Mouse (Mus musculus) embryonic facial prominence, embryonic 13.5 days (tissue): ENCODE measurements at regions not wholly inside any gene's neighbourhood (a gene's known extent, or its start where the extent isn't known, plus 50 kb on each side); places are given as distances from the start of the nearest gene placed in this dataset.
"Not testable (repeated sequence)": the region's sequence is repeated elsewhere in the genome, so short reads cannot be mapped to it uniquely, and the experiment has no call there.

Source experiments
- ATAC-seq: fragments of 200-750 bp; cut with Nextera tagmentation; 2 replicates; pipeline ENCODE4 v1.8.0; 2017; ENCODE audit warnings: low read depth; ENCODE audit not compliant: insufficient number of reproducible peaks, insufficient read depth, low FRiP score, low TSS enrichment
- H3K27ac ChIP-seq: fragments of 300-500 bp; sonication (generic); 2 replicates; pipeline ENCODE4 v1.5.1; 2015; ENCODE audit warnings: moderate library complexity, mild to moderate bottlenecking, inconsistent platforms
- H3K27me3 ChIP-seq: fragments of 300-500 bp; sonication (generic); 2 replicates; pipeline ENCODE4 v1.6.1; 2015; ENCODE audit warnings: mild to moderate bottlenecking, inconsistent platforms
- H3K36me3 ChIP-seq: fragments of 300-500 bp; sonication (generic); 2 replicates; pipeline ENCODE4 v1.6.1; 2015; ENCODE audit warnings: mild to moderate bottlenecking, inconsistent platforms
- H3K4me1 ChIP-seq: fragments of 300-500 bp; sonication (generic); 2 replicates; pipeline ENCODE4 v1.6.1; 2015; ENCODE audit warnings: inconsistent platforms
- H3K4me2 ChIP-seq: fragments of 300-500 bp; sonication (generic); 2 replicates; pipeline ENCODE4 v1.6.1; 2015; ENCODE audit warnings: moderate library complexity, mild to moderate bottlenecking, inconsistent platforms
- H3K4me3 ChIP-seq: fragments of 300-500 bp; sonication (generic); 2 replicates; pipeline ENCODE4 v1.5.1; 2015; ENCODE audit warnings: mild to moderate bottlenecking, inconsistent platforms
- H3K9ac ChIP-seq: fragments of 300-500 bp; sonication (generic); 2 replicates; pipeline ENCODE4 v1.6.1; 2015; ENCODE audit warnings: mild to moderate bottlenecking, inconsistent platforms
- H3K9me3 ChIP-seq: fragments of 300-500 bp; sonication (generic); 2 replicates; pipeline ENCODE4 v1.6.1; 2016; ENCODE audit warnings: inconsistent platforms
- WGBS: fragments of 180-500 bp; shearing (Covaris S2); methylation state at CpG from one replicate; pipeline ENCODE4 v1.1.7; 2015; ENCODE audit warnings: mixed read lengths; 5-methylcytosine and 5-hydroxymethylcytosine counted together

GRCm38 (mm10) chr14:53430130-53430529, 823.8 kb downstream of the Dad1 start:
- not testable (repeated sequence) for H3K4me1 ChIP-seq, H3K9ac ChIP-seq, H3K4me2 ChIP-seq, ATAC-seq, H3K27me3 ChIP-seq, H3K36me3 ChIP-seq, H3K27ac ChIP-seq, H3K9me3 ChIP-seq, H3K4me3 ChIP-seq
- 55% methylated on average over 2 of the region's 3 CpGs for WGBS

- H3K4me2 ChIP-seq, H3K27me3 ChIP-seq, ATAC-seq, H3K9ac ChIP-seq, H3K4me3 ChIP-seq, H3K36me3 ChIP-seq, H3K9me3 ChIP-seq, H3K27ac ChIP-seq, H3K4me1 ChIP-seq: not testable (repeated sequence)
- 74% methylated on average over 1 of the region's 1 CpGs for WGBS
Observed at GRCm38 (mm10) chr14:53428447-53428846, 825.5 kb downstream of the Dad1 start.

- not testable (repeated sequence) for H3K9ac ChIP-seq, H3K36me3 ChIP-seq, H3K4me1 ChIP-seq, ATAC-seq, H3K4me3 ChIP-seq, H3K27me3 ChIP-seq, H3K4me2 ChIP-seq, H3K9me3 ChIP-seq, H3K27ac ChIP-seq
- 85% methylated on average over 10 of the region's 10 CpGs for WGBS
Observed at GRCm38 (mm10) chr14:53427636-53428035, 826.3 kb downstream of the Dad1 start.

- H3K27ac ChIP-seq, H3K4me1 ChIP-seq, H3K4me3 ChIP-seq, H3K4me2 ChIP-seq, H3K9ac ChIP-seq, H3K27me3 ChIP-seq, H3K9me3 ChIP-seq, ATAC-seq, H3K36me3 ChIP-seq: not testable (repeated sequence)
- 78% methylated on average over 2 of the region's 2 CpGs for WGBS
Observed at GRCm38 (mm10) chr14:53416955-53417354, 836.9 kb downstream of the Dad1 start.

- H3K4me3 ChIP-seq, H3K27me3 ChIP-seq, H3K27ac ChIP-seq, ATAC-seq, H3K9ac ChIP-seq, H3K9me3 ChIP-seq, H3K36me3 ChIP-seq, H3K4me2 ChIP-seq, H3K4me1 ChIP-seq: not testable (repeated sequence)
- WGBS: 82% methylated on average over 2 of the region's 5 CpGs
Observed at GRCm38 (mm10) chr14:53407500-53408227, 846.2 kb downstream of the Dad1 start.

GRCm38 (mm10) chr14:53390307-53390706, 863.6 kb downstream of the Dad1 start:
- not testable (repeated sequence) for ATAC-seq, H3K27ac ChIP-seq, H3K9me3 ChIP-seq, H3K4me3 ChIP-seq, H3K36me3 ChIP-seq, H3K4me2 ChIP-seq, H3K27me3 ChIP-seq, H3K4me1 ChIP-seq, H3K9ac ChIP-seq
- no CpG with 5 or more reads among the region's 1 CpGs for WGBS

GRCm38 (mm10) chr14:53374591-53374990, 879.0 kb upstream of the Olfr1507 start:
- H3K36me3 ChIP-seq, H3K27ac ChIP-seq, ATAC-seq, H3K9me3 ChIP-seq, H3K9ac ChIP-seq, H3K27me3 ChIP-seq, H3K4me2 ChIP-seq, H3K4me1 ChIP-seq, H3K4me3 ChIP-seq: not testable (repeated sequence)
- 75% methylated on average over 5 of the region's 6 CpGs for WGBS

- 58% methylated on average over 1 of the region's 2 CpGs for WGBS
- H3K27ac ChIP-seq, H3K36me3 ChIP-seq, H3K4me1 ChIP-seq, H3K27me3 ChIP-seq, H3K4me3 ChIP-seq, H3K9me3 ChIP-seq, H3K4me2 ChIP-seq, H3K9ac ChIP-seq, ATAC-seq: not testable (repeated sequence)
Observed at GRCm38 (mm10) chr14:53373777-53374468, 878.4 kb upstream of the Olfr1507 start.

GRCm38 (mm10) chr14:53369776-53370175, 874.2 kb upstream of the Olfr1507 start:
- Histone ChIP-seq H3K4me2 (no peak overlapping the region), H3K27me3 (no peaks in the 10 kb centered on the region)
- 61% methylated on average over 2 of the region's 2 CpGs for WGBS

GRCm38 (mm10) chr14:53367420-53367819, 871.9 kb upstream of the Olfr1507 start:
- not testable (repeated sequence) for H3K9me3 ChIP-seq
- 67% methylated on average over 1 of the region's 1 CpGs for WGBS

More at GRCm38 (mm10) chr14:53369776-53370175, 874.2 kb upstream of the Olfr1507 start:
- no peaks in the 10 kb centered on the region for H3K4me1 ChIP-seq
- no peaks in the 10 kb centered on the region for H3K36me3 ChIP-seq
- H3K27ac ChIP-seq: no peak overlapping the region
- no peak overlapping the region for H3K4me3 ChIP-seq
- no peak overlapping the region for H3K9ac ChIP-seq
- ATAC-seq: no peak
- no peaks in the 10 kb centered on the region for H3K9me3 ChIP-seq

GRCm38 (mm10) chr14:53363995-53364394, 868.4 kb upstream of the Olfr1507 start:
- not testable (repeated sequence) for H3K4me1 ChIP-seq, H3K36me3 ChIP-seq, H3K4me2 ChIP-seq, H3K27me3 ChIP-seq, ATAC-seq, H3K4me3 ChIP-seq, H3K9ac ChIP-seq, H3K9me3 ChIP-seq, H3K27ac ChIP-seq
- 75% methylated on average over 5 of the region's 5 CpGs for WGBS

More at GRCm38 (mm10) chr14:53367420-53367819, 871.9 kb upstream of the Olfr1507 start:
- H3K9ac ChIP-seq, H3K27me3 ChIP-seq, H3K4me1 ChIP-seq, ATAC-seq, H3K4me3 ChIP-seq, H3K27ac ChIP-seq, H3K36me3 ChIP-seq, H3K4me2 ChIP-seq: not testable (repeated sequence)

- not testable (repeated sequence) for H3K4me3 ChIP-seq, H3K27ac ChIP-seq, H3K27me3 ChIP-seq, H3K4me2 ChIP-seq, H3K4me1 ChIP-seq, H3K9ac ChIP-seq, H3K36me3 ChIP-seq, ATAC-seq, H3K9me3 ChIP-seq
- whole genome bisulfite sequencing: 78% methylated on average over 2 of the region's 2 CpGs
Observed at GRCm38 (mm10) chr14:53362054-53362453, 866.5 kb upstream of the Olfr1507 start.
